Mouse (Mus musculus) cerebellum, adult 2 months (tissue): ENCODE measurements around the gene Vmn1r234.

Experiments
- CTCF ChIP-seq: fragments of 200-500 bp; IDR thresholded peaks from 2 replicates; pipeline ENCODE4 v1.5.1; 2011; ENCODE audit warnings: low read depth, mild to moderate bottlenecking, control low read depth, low read length, moderate library complexity, borderline replicate concordance; ENCODE audit not compliant: insufficient read depth
- POLR2A ChIP-seq: fragments of 200-500 bp; IDR thresholded peaks from 2 replicates; pipeline ENCODE4 v1.6.1; 2011; ENCODE audit warnings: low read length, control low read depth, borderline replicate concordance; ENCODE audit not compliant: insufficient read depth

- TF ChIP-seq POLR2A (no peak), CTCF (no peak)
Measured at GRCm38 (mm10) chr17:21256111-21256510, 30.2 kb downstream of the Vmn1r234 start, which contains the start of gene Vmn1r235.
